Mouse (Mus musculus) right cerebral cortex, postnatal 10 days (tissue): Measurements from ENCODE around the gene 4930404N11Rik.

Experiments used
- DNase-seq, 2 experiments: peaks; one replicate each; pipeline ENCODE4 v3.0.0; 2021; ENCODE audit warnings: low spot score in 2 of 2

The 4930404N11Rik gene

GRCm38 (mm10) chr10:81401521-81402226, 36.1 kb upstream of the 4930404N11Rik start:
- DNase-seq, result peak; percentile 84 to 87

DNA sequence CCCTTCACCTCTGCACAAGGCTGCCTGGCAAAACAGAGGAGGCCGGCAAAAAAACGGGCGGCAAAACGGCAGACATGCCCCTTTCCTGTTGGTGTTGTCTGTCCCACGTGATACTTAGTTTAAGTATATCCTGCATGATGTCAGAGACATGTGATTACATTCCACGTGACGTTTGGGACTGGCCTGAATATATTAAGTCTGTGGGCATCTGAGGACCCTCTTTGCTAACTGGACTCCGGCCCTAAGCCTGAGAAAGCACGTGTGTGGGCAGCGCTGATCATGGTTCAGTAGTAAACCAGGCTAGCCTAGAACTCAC, 35.5 kb upstream of the 4930404N11Rik start:
- peak in 1 of 2 experiments; percentile 82 for DNase-seq

DNA sequence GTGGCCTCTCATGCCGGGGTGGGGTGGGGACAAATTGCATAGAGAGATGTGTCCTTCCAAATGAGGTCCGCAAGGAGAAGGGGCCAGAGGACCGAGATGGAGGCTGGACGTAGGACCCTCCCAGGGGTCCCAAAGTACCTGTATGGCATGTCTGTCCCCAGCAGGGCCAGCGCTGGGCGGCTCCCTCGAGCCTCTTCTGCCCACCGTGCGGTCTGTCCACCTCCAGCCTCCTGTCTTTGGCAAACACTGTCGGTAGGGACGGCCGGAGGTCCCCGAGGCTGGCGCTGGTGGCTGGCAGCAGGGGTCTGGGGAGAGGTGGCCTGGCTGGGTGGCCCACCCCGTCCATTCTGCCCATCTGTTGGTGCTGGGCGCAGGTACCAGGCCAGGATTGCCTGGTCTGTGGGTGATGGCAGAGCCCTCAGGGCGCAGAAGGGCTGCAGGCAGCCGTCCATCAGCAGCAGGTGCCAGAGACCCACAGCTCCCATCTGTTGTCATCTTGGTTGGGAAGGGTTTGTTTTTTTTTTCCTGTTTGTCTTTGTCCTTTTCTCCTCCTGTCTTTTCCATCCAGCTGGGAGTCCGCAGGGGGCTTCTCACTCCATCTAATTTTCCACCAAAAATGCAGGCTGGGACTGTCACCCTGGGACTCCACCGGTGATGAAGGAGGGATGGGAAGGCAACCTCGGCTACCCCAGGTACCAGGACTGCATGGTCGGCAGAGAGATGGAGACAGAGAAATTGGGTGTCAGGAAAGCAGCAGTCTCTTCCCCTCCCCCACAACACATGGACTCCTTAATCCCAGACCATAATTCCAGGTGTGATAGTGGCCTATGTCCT, 35.0 kb upstream of the 4930404N11Rik start:
- no peak for DNase-seq

GRCm38 (mm10) chr10:81399798-81400308, 34.2 kb upstream of the 4930404N11Rik start:
- DNase-seq, result no peak

- no peak for DNase-seq
Measured at GRCm38 (mm10) chr10:81399296-81399695, 33.7 kb upstream of the 4930404N11Rik start.

DNA sequence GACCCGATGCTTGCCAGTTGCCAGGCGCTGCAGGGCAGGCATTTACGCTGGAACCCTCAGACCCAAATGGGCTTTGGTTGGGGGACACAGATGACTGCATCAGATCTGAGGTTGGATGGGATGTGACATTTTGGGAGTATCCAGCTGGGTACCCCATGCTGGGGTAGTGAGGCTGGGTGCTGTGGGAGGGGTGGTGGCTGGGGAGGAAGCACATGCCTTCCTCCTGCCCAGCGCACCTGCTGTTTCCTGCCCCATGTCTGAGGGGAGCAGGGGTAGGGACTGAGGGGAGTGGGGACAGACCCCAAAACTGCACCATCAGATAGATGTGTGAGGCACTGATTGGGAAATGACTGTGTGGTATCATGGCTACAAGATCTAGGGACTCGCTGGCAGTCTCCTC, 31.1 kb upstream of the 4930404N11Rik start:
- no peak for DNase-seq

GRCm38 (mm10) chr10:81395865-81396264, 30.2 kb upstream of the 4930404N11Rik start:
- DNase-seq, result no peak

DNA sequence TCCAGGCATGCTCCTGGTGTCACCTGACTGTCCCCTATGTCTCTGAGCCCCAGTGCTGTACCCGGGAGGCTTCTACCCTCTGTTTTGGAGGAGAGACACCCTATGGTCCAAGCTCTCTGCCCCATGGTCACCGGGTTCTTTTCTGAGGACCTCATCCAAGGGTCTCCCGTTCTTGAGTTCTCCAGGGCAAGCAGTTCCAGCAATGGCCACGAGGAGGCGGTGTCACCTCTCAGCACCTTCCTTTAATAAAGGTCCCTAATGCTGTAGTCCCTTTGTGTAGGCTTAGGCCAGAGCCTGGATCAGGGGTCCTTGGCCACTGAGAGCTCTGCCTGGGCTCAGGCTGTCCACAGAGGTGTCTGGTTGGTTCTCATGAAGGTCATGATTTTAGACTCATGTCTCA, 29.5 kb upstream of the 4930404N11Rik start:
- DNase-seq, result peak in 1 of 2 experiments; percentile 75

DNA sequence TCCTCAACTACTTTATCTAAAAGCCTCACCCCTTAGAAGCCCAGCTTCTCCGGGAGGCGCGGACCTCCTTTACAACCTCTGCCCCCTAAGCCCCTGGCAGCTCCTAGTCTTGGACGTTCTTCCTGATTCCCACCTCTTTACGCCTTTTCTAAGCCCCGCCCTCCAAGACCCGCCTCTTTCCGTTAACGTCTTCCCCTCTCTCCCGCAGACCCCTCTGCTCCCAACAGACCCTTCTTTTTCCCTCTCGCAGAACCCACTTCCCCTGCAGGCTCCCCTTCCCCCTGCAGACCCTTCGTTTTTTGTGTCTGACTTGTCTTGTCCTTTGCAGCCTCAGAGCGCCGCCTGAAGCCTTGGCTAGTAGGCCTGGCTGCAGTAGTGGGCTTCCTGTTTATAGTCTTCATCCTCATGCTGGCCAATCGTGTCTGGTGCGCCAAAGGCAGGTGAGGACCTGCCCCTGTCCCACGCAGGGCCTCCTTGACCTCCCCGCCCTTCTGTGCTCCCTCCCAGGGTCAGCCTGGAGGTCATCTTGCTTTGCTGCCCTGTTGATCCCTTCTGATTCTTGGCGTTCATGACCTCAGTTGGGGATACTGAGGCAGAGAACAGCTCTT, 27.9 kb upstream of the 4930404N11Rik start:
- DNase-seq, result no peak

GRCm38 (mm10) chr10:81392781-81393185, 27.2 kb upstream of the 4930404N11Rik start, which contains the start of gene Smim24:
Smim24 (plus strand) TSS chr10:81393051.
- no peak for DNase-seq

- DNase-seq, result no peak
Measured at GRCm38 (mm10) chr10:81392270-81392669, 26.7 kb upstream of the 4930404N11Rik start.

- DNase-seq, result no peak
Measured at GRCm38 (mm10) chr10:81390678-81390965, 25.0 kb upstream of the 4930404N11Rik start.

- DNase-seq, result peak in 1 of 2 experiments; percentile 85
Measured at GRCm38 (mm10) chr10:81389801-81390677, 24.4 kb upstream of the 4930404N11Rik start.

GRCm38 (mm10) chr10:81389373-81389772, 23.8 kb upstream of the 4930404N11Rik start:
- no peak for DNase-seq

GRCm38 (mm10) chr10:81388505-81389055, 23.0 kb upstream of the 4930404N11Rik start, which contains the start of gene Gm48552:
Gm48552 (plus strand) TSS chr10:81389005.
- no peak for DNase-seq

DNA sequence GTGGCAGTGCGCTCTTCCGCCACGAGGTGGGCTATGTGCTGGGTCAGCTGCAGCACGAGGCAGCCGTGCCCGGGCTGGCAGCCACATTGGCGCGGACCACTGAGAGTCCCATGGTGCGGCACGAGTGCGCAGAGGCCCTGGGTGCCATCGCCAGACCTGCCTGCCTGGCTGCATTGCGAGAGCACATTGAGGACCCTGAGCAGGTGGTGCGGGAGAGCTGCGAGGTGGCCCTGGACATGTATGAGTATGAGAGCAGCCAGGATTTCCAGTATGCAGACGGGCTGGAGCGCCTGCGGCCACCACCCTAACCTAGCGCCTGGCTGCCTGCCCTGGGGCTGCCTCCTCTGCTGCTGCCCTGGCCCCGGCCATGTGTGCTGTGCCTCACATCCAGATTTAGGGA, 22.1 kb upstream of the 4930404N11Rik start:
- DNase-seq, result no peak

GRCm38 (mm10) chr10:81385603-81386306, 20.1 kb upstream of the 4930404N11Rik start:
- peak in 1 of 2 experiments; percentile 49 for DNase-seq

- DNase-seq, result no peak
Measured at GRCm38 (mm10) chr10:81384605-81384982, 19.0 kb upstream of the 4930404N11Rik start.

GRCm38 (mm10) chr10:81383802-81384604, 18.4 kb upstream of the 4930404N11Rik start, which contains the start of the genes Dohh and Gm48551:
Dohh (plus strand) TSS chr10:81384428.
Gm48551 (plus strand) TSS chr10:81384466.
- DNase-seq, result peak; percentile 99

GRCm38 (mm10) chr10:81382039-81382438, 16.4 kb upstream of the 4930404N11Rik start:
- no peak for DNase-seq
